Mouse (Mus musculus): ENCODE data around the gene Gper1.

DNA sequence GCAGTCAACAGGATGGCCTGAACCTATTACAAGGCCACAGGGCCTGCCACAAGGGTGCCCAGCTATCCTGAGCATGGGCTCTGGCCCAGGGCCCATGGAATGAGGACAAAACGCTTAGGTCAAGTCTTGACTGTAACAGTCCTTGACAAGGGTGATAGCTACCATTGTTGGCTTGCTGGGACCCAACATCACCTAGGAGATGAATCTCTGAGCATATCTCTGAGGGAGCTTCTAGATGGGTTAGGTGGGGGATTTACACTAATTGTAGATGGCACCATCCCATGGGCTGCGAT, 18.7 kb downstream of the Gper1 start:
- TF ChIP-seq GATA1 (IDR thresholded peaks at IDR 0.05; ENCODE audit: borderline replicate concordance, low read length), result no peak
- TF ChIP-seq FLI1 (IDR thresholded peaks at IDR 0.05; ENCODE audit: low read length), result no peak
